Mouse (Mus musculus): ENCODE results near the gene Btbd18.

Btbd18 gene

GRCm38 (mm10) chr2:84658806-84659205 lies at the start of gene Btbd18:
Btbd18 (plus strand) TSS chr2:84659079.
- POLR2A ChIA-PET: interaction anchor here in 1 of 4 experiments (0.7 to 1.3 kb wide), 3 partner anchors 10 to 471 kb away, joined by 3 read pairs; no protein-coding TSS in a partner anchor
- CTCF ChIA-PET: no interaction called here

- POLR2A ChIA-PET: interaction anchor here in 3 of 4 experiments (0.6 to 1.6 kb wide), 7 partner anchors 11 to 846 kb away, joined by 3 to 4 read pairs (median 3); no protein-coding TSS in a partner anchor
- CTCF ChIA-PET: interaction anchor here in 1 of 4 experiments (0.6 kb wide), 1 partner anchor 132 kb away, joined by 4 read pairs; no protein-coding TSS in a partner anchor
Observed at GRCm38 (mm10) chr2:84612764-84613163, 46.1 kb upstream of the Btbd18 start.

- POLR2A ChIA-PET: interaction anchor here (0.6 to 2.8 kb wide), 33 partner anchors 9 to 214 kb away, joined by 3 to 15 read pairs (median 5); partner anchors contain the start of genes Ctnnd1 (in 2 of the 4), Gm28635 (in 1 of the 4) and Med19 (in 1 of the 4)
Observed at GRCm38 (mm10) chr2:84617637-84618515, 41.0 kb upstream of the Btbd18 start.

GRCm38 (mm10) chr2:84618914-84619313 lies 40.0 kb upstream of the Btbd18 start:
- ChIA-PET POLR2A (interaction anchor here in 2 of 4 experiments (0.9 to 2.2 kb wide), 6 partner anchors 11 to 39 kb away, joined by 3 to 14 read pairs (median 6); partner anchors contain the start of gene Ctnnd1 (in 1 of the 2)), CTCF (interaction anchor here in 2 of 4 experiments (1.1 to 1.3 kb wide), 3 partner anchors 11 to 41 kb away, joined by 3 read pairs; no protein-coding TSS in a partner anchor)

More at GRCm38 (mm10) chr2:84617637-84618515, 41.0 kb upstream of the Btbd18 start:
- CTCF ChIA-PET: interaction anchor here (0.6 to 2.2 kb wide), 58 partner anchors 8 to 826 kb away, joined by 3 to 23 read pairs (median 5); partner anchors contain the start of genes Ctnnd1 (in 3 of the 4), Gm28635 (in 1 of the 4) and Ube2l6 (in 1 of the 4)

- ChIA-PET POLR2A (interaction anchor here in 2 of 4 experiments (0.7 to 7.7 kb wide), 9 partner anchors 9 to 40 kb away, joined by 3 to 68 read pairs (median 4); partner anchors contain the start of gene Ctnnd1 (in 2 of the 2)), CTCF (interaction anchor here in 1 of 4 experiments (1.1 kb wide), 1 partner anchor 41 kb away, joined by 3 read pairs; no protein-coding TSS in a partner anchor)
Observed at GRCm38 (mm10) chr2:84619646-84620340, 39.1 kb upstream of the Btbd18 start.

- CTCF ChIA-PET: interaction anchor here in 2 of 4 experiments (0.6 to 1.2 kb wide), 2 partner anchors 16 to 38 kb away, joined by 3 to 4 read pairs; no protein-coding TSS in a partner anchor
- POLR2A ChIA-PET: interaction anchor here (0.7 to 7.7 kb wide), 19 partner anchors 9 to 216 kb away, joined by 3 to 68 read pairs (median 4); partner anchors contain the start of genes Ctnnd1 (in 3 of the 4), Selenoh (in 2 of the 4), Gm19426 (in 1 of the 4) and Slc43a1 (in 1 of the 4)
Observed at GRCm38 (mm10) chr2:84622668-84623067, 36.2 kb upstream of the Btbd18 start.

GRCm38 (mm10) chr2:84623428-84624119 lies 35.3 kb upstream of the Btbd18 start:
- CTCF ChIA-PET: interaction anchor here in 2 of 4 experiments (0.6 to 1.2 kb wide), 2 partner anchors 34 to 37 kb away, joined by 4 read pairs; no protein-coding TSS in a partner anchor
- POLR2A ChIA-PET: interaction anchor here in 3 of 4 experiments (0.6 to 7.7 kb wide), 23 partner anchors 8 to 215 kb away, joined by 3 to 68 read pairs (median 4); partner anchors contain the start of genes Ctnnd1 (in 2 of the 3), Gm19426 (in 1 of the 3), Selenoh (in 1 of the 3) and Slc43a1 (in 1 of the 3)

- ChIA-PET CTCF (interaction anchor here in 2 of 4 experiments (0.6 to 1.2 kb wide), 2 partner anchors 11 to 34 kb away, joined by 4 read pairs; no protein-coding TSS in a partner anchor), POLR2A (interaction anchor here in 3 of 4 experiments (0.6 to 7.7 kb wide), 16 partner anchors 8 to 143 kb away, joined by 3 to 68 read pairs (median 4); partner anchors contain the start of gene Ctnnd1 (in 1 of the 3))
Observed at GRCm38 (mm10) chr2:84624201-84624600, 34.7 kb upstream of the Btbd18 start.

- POLR2A ChIA-PET: interaction anchor here in 3 of 4 experiments (0.6 to 7.7 kb wide), 10 partner anchors 9 to 116 kb away, joined by 3 to 68 read pairs (median 6); partner anchors contain the start of gene Ctnnd1 (in 2 of the 3)
Observed at GRCm38 (mm10) chr2:84626366-84626975, 32.4 kb upstream of the Btbd18 start.

GRCm38 (mm10) chr2:84627036-84627435 lies 31.8 kb upstream of the Btbd18 start:
- CTCF ChIA-PET: interaction anchor here in 3 of 4 experiments (0.8 to 1.3 kb wide), 3 partner anchors 9 kb away, joined by 3 to 6 read pairs (median 4); no protein-coding TSS in a partner anchor
- POLR2A ChIA-PET: interaction anchor here in 3 of 4 experiments (0.9 to 7.7 kb wide), 11 partner anchors 9 to 115 kb away, joined by 3 to 68 read pairs (median 5); partner anchors contain the start of gene Ctnnd1 (in 1 of the 3)

More at GRCm38 (mm10) chr2:84626366-84626975, 32.4 kb upstream of the Btbd18 start:
- CTCF ChIA-PET: interaction anchor here in 3 of 4 experiments (0.6 to 1.3 kb wide), 5 partner anchors 8 to 172 kb away, joined by 3 to 6 read pairs (median 3); no protein-coding TSS in a partner anchor

- CTCF ChIA-PET: interaction anchor here in 3 of 4 experiments (0.9 to 1.1 kb wide), 3 partner anchors 177 to 238 kb away, joined by 3 read pairs; no protein-coding TSS in a partner anchor
- POLR2A ChIA-PET: interaction anchor here in 2 of 4 experiments (0.7 to 6.2 kb wide), 21 partner anchors 9 to 153 kb away, joined by 3 to 62 read pairs (median 6); partner anchors contain the start of gene Ctnnd1 (in 2 of the 2)
Observed at GRCm38 (mm10) chr2:84632001-84632400, 26.9 kb upstream of the Btbd18 start.

- POLR2A ChIA-PET: interaction anchor here in 3 of 4 experiments (0.5 to 6.2 kb wide), 22 partner anchors 8 to 1483 kb away, joined by 3 to 62 read pairs (median 6); partner anchors contain the start of gene Ctnnd1 (in 2 of the 3)
- CTCF ChIA-PET: interaction anchor here in 1 of 4 experiments (0.6 kb wide), 1 partner anchor 890 kb away, joined by 4 read pairs; no protein-coding TSS in a partner anchor
Observed at GRCm38 (mm10) chr2:84632999-84633398, 25.9 kb upstream of the Btbd18 start.

- ChIA-PET POLR2A (interaction anchor here in 3 of 4 experiments (0.5 to 6.2 kb wide), 12 partner anchors 10 to 110 kb away, joined by 3 to 62 read pairs (median 14); partner anchors contain the start of gene Ctnnd1 (in 2 of the 3)), CTCF (no interaction called here)
Observed at GRCm38 (mm10) chr2:84634006-84634405, 24.9 kb upstream of the Btbd18 start.

- POLR2A ChIA-PET: interaction anchor here (0.6 to 4.8 kb wide), 32 partner anchors 8 to 991 kb away, joined by 3 to 47 read pairs (median 6); partner anchors contain the start of genes Ctnnd1 (in 3 of the 4), Clp1 (in 1 of the 4) and Zc3h15 (in 1 of the 4)
Observed at GRCm38 (mm10) chr2:84634934-84635482, 23.9 kb upstream of the Btbd18 start.

GRCm38 (mm10) chr2:84635611-84636010 lies 23.3 kb upstream of the Btbd18 start:
- ChIA-PET CTCF (interaction anchor here (0.6 to 1.8 kb wide), 12 partner anchors 11 to 181 kb away, joined by 3 to 9 read pairs (median 4); no protein-coding TSS in a partner anchor), POLR2A (interaction anchor here (0.6 to 4.8 kb wide), 47 partner anchors 8 to 991 kb away, joined by 3 to 47 read pairs (median 5); partner anchors contain the start of genes Ctnnd1 (in 4 of the 4), Clp1 (in 1 of the 4), Tfpi (in 1 of the 4) and Timm10 (in 1 of the 4))

More at GRCm38 (mm10) chr2:84634934-84635482, 23.9 kb upstream of the Btbd18 start:
- CTCF ChIA-PET: interaction anchor here in 2 of 4 experiments (0.6 to 1.8 kb wide), 6 partner anchors 10 to 180 kb away, joined by 3 to 9 read pairs (median 4); no protein-coding TSS in a partner anchor
